Mouse (Mus musculus): ENCODE results near the gene Notch1. TPM values are rescaled to one million over a fixed set of nuclear protein-coding genes. Genes with fewer than 3 reads are reported as not detected.
A peak's percentile ranks its signal among the peaks of the same experiment; 100 is the strongest.

Notch1 gene
- polyA plus RNA-seq, 1 experiment from 2014 or later, result 48.2 TPM

- H3K4me2 ChIP-seq (replicated peaks), result peak overlapping the region; percentile 55
- no peaks in the 10 kb centered on the region for H3K9me3 ChIP-seq
- no peaks in the 10 kb centered on the region for H3K27me3 ChIP-seq (replicated peaks)
- H3K36me3 ChIP-seq, result peaks cover 48% of the 10 kb centered on the region
- 50% methylated on average over 9 of the region's 9 CpGs for WGBS
- peak overlapping the region; percentile 65; the same call in 1 of the 2 replicates for H3K27ac ChIP-seq
- peak overlapping the region; percentile 23; the same call in 1 of the 2 replicates for H3K9ac ChIP-seq
- no peak overlapping the region for H3K4me3 ChIP-seq
- H3K4me1 ChIP-seq, result peaks cover 89% of the 10 kb centered on the region
- ATAC-seq (ENCODE audit: low FRiP score, low read depth), result no peak
Measured at GRCm38 (mm10) chr2:26485278-26485677, 31.2 kb downstream of the Notch1 start.

GRCm38 (mm10) chr2:26484169-26484568 lies 32.3 kb downstream of the Notch1 start:
- Histone ChIP-seq H3K4me2 (replicated peaks) (0 out of 2 replicates have a peak overlapping the region, but pooled peaks have one; percentile 55), H3K9me3 (no peaks in the 10 kb centered on the region), H3K27me3 (replicated peaks) (no peaks in the 10 kb centered on the region), H3K4me3 (no peak overlapping the region), H3K27ac (no peak overlapping the region), H3K4me1 (peaks cover 89% of the 10 kb centered on the region), H3K36me3 (peaks cover 59% of the 10 kb centered on the region), H3K9ac (no peak overlapping the region)
- WGBS, result 78% methylated on average over 10 of the region's 10 CpGs
- ATAC-seq (ENCODE audit: low FRiP score, low read depth), result no peak

DNA sequence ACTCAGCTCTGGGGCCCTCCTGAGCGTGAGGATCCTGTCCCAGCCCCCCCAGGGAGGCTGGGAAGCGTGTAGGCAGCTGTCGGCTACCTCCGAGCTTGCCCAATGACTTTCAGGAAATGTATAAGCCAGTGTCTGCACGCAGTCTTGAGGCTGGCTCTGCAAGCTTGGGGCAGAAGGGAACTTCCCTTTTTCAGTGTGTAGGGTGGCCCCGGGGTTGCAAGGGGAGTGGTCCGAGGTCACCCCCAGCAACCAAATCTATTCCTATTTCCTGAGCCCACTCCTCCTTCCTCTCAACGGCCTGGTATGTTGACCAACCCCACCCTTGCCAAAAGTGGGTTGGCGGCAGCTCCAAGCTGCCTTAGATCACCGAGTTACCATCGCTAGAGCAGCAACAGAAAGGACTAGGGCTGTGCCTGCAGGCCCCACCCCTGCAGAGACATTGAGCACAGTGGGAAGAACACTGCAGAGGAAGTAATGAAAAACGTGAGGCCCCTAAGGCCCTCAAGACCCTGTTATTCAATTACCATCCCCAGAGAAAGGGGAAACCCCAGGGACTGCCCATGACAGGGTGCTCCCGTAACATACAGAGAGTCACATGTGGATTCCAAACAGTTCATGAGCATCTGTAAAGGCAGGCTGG lies 33.1 kb downstream of the Notch1 start:
- Histone ChIP-seq H3K27ac (peak overlapping the region; percentile 33; the same call in 1 of the 2 replicates), H3K27me3 (replicated peaks) (no peaks in the 10 kb centered on the region), H3K4me1 (peaks cover 89% of the 10 kb centered on the region), H3K4me3 (no peak overlapping the region), H3K4me2 (replicated peaks) (no peak overlapping the region), H3K9me3 (no peaks in the 10 kb centered on the region), H3K36me3 (peaks cover 67% of the 10 kb centered on the region), H3K9ac (peak overlapping the region; percentile 27; the same call in 1 of the 2 replicates)
- no peak for ATAC-seq (ENCODE audit: low FRiP score, low read depth)
- WGBS, result 60% methylated on average over 13 of the region's 13 CpGs

DNA sequence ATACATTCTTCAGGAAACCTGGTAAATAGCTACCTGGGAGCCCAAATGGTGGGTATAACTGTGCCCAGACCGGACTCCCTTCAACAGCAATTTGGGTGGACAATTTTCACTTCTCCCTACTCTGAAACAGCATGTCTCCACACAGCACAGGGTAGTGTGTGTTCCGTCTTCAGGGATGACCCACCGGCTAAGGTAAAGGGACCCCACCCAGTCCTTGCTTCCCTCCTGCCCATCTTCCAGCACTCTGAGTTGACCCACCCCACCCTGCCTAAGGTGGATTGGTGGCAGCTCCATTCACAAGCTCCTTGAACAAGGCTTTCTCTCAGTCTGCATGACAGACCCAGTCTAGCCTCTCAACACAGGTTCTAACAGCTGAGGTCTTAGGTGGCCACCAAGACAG lies 33.6 kb downstream of the Notch1 start:
- peak overlapping the region; percentile 33; the same call in 1 of the 2 replicates for H3K27ac ChIP-seq
- no peaks in the 10 kb centered on the region for H3K27me3 ChIP-seq (replicated peaks)
- no peak for ATAC-seq (ENCODE audit: low FRiP score, low read depth)
- 87% methylated on average over 3 of the region's 3 CpGs for WGBS
- 0 out of 2 replicates have a peak overlapping the region, but pooled peaks have one; percentile 3 for H3K4me2 ChIP-seq (replicated peaks)
- H3K9ac ChIP-seq, result 0 out of 2 replicates have a peak overlapping the region, but pooled peaks have one; percentile 1
- no peak overlapping the region for H3K4me3 ChIP-seq
- H3K36me3 ChIP-seq, result peaks cover 73% of the 10 kb centered on the region
- H3K9me3 ChIP-seq, result no peaks in the 10 kb centered on the region
- peaks cover 89% of the 10 kb centered on the region for H3K4me1 ChIP-seq

DNA sequence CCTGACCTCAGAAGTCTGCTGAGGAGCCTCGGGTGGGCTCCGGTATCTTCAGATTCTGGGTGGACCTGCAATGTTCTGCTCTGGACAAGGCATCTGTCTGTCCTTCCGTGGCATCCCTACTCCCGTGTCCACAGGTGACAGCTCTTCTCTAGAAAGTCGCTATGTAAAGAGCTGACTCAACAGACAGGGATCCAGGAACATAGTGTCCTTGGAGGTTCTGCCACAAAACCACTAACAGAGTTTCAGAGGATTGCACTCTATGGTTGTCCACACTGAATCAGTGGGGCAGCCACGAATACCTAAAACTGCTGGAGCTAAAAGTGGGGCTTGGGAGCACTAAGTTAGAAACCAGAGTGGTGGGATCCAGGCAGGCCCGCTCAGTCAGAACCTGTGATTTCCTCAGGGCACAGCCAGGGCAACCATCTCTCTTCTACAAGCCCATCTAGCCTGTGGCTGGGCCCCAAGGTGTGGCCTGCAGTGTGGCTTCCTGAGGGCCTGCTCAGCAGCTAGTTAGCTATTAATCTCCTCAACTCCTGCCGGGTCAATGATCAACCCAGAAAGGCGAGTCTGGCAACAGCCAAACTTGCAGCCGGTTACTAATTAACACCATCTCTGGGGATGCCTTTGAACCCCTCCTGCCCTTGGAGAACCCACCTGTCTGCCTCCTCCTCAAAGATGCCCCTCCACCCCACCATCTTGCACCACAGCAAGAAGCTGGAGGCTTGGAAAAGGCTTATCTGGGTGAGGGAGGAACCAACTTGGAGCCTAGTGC lies 34.6 kb downstream of the Notch1 start:
- ATAC-seq (ENCODE audit: low FRiP score, low read depth), result no peak
- 0 out of 2 replicates have a peak overlapping the region, but pooled peaks have one; percentile 3 for H3K4me2 ChIP-seq (replicated peaks)
- H3K36me3 ChIP-seq, result peaks cover 82% of the 10 kb centered on the region
- H3K9ac ChIP-seq, result no peak overlapping the region
- H3K27me3 ChIP-seq (replicated peaks), result no peaks in the 10 kb centered on the region
- H3K4me3 ChIP-seq, result no peak overlapping the region
- no peak overlapping the region; the same call in 1 of the 2 replicates for H3K27ac ChIP-seq
- no peaks in the 10 kb centered on the region for H3K9me3 ChIP-seq
- H3K4me1 ChIP-seq, result peaks cover 89% of the 10 kb centered on the region
- 67% methylated on average over 10 of the region's 10 CpGs for WGBS

DNA sequence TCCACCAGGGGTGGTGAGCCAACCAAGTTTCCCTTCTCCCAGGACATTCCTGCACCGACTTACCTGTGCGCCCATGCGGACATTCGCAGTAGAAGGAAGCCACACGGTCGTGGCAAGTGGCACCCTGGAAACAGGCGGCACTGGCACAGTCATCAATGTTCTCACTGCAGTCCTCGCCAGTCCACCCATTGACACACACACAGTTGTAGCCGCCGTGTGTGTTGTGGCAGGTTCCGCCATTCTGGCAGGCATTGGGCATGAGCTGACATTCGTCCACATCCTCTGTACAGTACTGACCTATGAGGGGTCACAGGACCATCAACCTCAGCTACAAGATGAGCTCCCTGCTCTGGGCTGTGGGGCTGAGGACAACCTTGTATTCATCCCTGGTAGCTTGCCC lies 35.6 kb downstream of the Notch1 start:
- Histone ChIP-seq H3K4me1 (peaks cover 89% of the 10 kb centered on the region), H3K9me3 (no peaks in the 10 kb centered on the region), H3K36me3 (peaks cover 92% of the 10 kb centered on the region), H3K27me3 (replicated peaks) (no peaks in the 10 kb centered on the region), H3K27ac (no peak overlapping the region), H3K4me2 (replicated peaks) (no peak overlapping the region), H3K4me3 (no peak overlapping the region), H3K9ac (0 out of 2 replicates have a peak overlapping the region, but pooled peaks have one; percentile 23)
- 95% methylated on average over 12 of the region's 12 CpGs for WGBS
- ATAC-seq (ENCODE audit: low FRiP score, low read depth), result no peak

GRCm38 (mm10) chr2:26478685-26479205 lies 37.7 kb downstream of the Notch1 start:
- H3K27me3 ChIP-seq (replicated peaks), result no peaks in the 10 kb centered on the region
- peaks cover 98% of the 10 kb centered on the region for H3K36me3 ChIP-seq
- WGBS, result 72% methylated on average over 2 of the region's 2 CpGs
- ATAC-seq (ENCODE audit: low FRiP score, low read depth), result peak; percentile 58; the same call in 1 of the 2 replicates
- no peaks in the 10 kb centered on the region for H3K9me3 ChIP-seq
- no peak overlapping the region; the same call in 1 of the 2 replicates for H3K27ac ChIP-seq
- no peak overlapping the region for H3K4me3 ChIP-seq
- 0 out of 2 replicates have a peak overlapping the region, but pooled peaks have one; percentile 14 for H3K9ac ChIP-seq
- peaks cover 79% of the 10 kb centered on the region for H3K4me1 ChIP-seq
- no peak overlapping the region for H3K4me2 ChIP-seq (replicated peaks)

GRCm38 (mm10) chr2:26477911-26478310 lies 38.6 kb downstream of the Notch1 start:
- Histone ChIP-seq H3K9me3 (no peaks in the 10 kb centered on the region), H3K36me3 (peaks cover 98% of the 10 kb centered on the region), H3K9ac (no peak overlapping the region), H3K4me3 (no peak overlapping the region), H3K27ac (no peak overlapping the region), H3K4me1 (peaks cover 71% of the 10 kb centered on the region), H3K4me2 (replicated peaks) (no peak overlapping the region), H3K27me3 (replicated peaks) (no peaks in the 10 kb centered on the region)
- ATAC-seq (ENCODE audit: low FRiP score, low read depth), result no peak
- WGBS, result 94% methylated on average over 7 of the region's 7 CpGs

DNA sequence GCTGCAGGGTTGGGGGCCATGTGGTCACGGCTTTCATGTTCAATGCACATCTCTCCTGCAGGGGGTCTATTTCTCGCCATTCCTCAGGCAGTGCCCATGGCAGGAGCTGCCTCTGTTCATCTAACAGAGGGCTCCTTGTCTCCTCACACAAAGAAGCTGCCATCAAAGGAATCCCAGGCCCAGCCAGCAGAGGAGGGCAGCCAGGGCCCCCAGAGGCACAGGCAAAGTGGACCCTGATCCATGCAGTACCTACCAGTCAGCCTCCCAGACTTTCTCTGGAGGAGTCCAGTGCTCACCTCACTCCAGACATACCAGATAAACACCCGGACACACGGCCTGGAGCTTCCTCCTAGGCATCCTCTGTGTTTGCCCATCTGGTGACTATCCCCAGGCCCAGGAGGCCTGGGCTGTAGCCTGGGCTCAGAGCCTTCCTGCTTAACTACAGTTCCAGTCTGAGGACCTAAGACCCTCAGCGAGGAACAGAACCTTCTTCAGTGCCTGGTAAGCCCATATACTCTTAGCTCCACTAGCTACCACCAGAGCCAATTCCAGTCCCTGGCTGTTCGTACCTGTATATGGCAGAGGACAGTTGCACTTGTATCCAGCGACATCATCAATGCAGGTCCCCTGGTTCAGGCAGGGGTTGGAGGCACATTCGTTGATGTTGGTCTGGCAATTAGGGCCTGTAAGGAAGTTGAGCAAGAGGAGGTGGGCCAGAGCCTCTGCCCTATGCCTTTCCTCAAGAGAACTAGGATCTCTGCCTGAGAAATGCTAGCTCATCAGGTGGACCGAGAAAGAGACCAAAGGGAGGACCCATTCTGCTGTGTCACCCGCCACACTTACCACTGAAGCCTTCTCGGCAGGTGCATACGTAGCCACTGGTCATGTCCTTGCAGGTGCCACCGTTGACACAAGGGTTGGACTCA lies 40.7 kb downstream of the Notch1 start:
- Histone ChIP-seq H3K4me3 (no peak overlapping the region), H3K9ac (0 out of 2 replicates have a peak overlapping the region, but pooled peaks have one; percentile 23), H3K36me3 (peaks cover 99% of the 10 kb centered on the region), H3K27me3 (replicated peaks) (no peaks in the 10 kb centered on the region), H3K9me3 (no peaks in the 10 kb centered on the region), H3K4me2 (replicated peaks) (no peak overlapping the region), H3K27ac (peak overlapping the region; percentile 51), H3K4me1 (peaks cover 60% of the 10 kb centered on the region)
- peak; percentile 75 for ATAC-seq (ENCODE audit: low FRiP score, low read depth)
- WGBS, result 67% methylated on average over 13 of the region's 13 CpGs

- no peak for ATAC-seq (ENCODE audit: low FRiP score, low read depth)
- no peak overlapping the region; the same call in 1 of the 2 replicates for H3K4me2 ChIP-seq (replicated peaks)
- 48% methylated on average over 9 of the region's 9 CpGs for WGBS
- H3K4me3 ChIP-seq, result no peak overlapping the region
- H3K27ac ChIP-seq, result peak overlapping the region; percentile 46; the same call in 1 of the 2 replicates
- H3K27me3 ChIP-seq (replicated peaks), result no peaks in the 10 kb centered on the region
- no peak overlapping the region for H3K9ac ChIP-seq
- peaks cover 56% of the 10 kb centered on the region for H3K4me1 ChIP-seq
- peaks cover 99% of the 10 kb centered on the region for H3K36me3 ChIP-seq
- H3K9me3 ChIP-seq, result no peaks in the 10 kb centered on the region
Measured at GRCm38 (mm10) chr2:26474789-26475504, 41.5 kb downstream of the Notch1 start.

Measured in neural tube, embryonic 12.5 days (tissue).